Mouse (Mus musculus): ENCODE measurements at regions not wholly inside any gene's neighbourhood (a gene's known extent, or its start where the extent isn't known, plus 50 kb on each side); places are given as distances from the start of the nearest gene placed in this dataset.

DNA sequence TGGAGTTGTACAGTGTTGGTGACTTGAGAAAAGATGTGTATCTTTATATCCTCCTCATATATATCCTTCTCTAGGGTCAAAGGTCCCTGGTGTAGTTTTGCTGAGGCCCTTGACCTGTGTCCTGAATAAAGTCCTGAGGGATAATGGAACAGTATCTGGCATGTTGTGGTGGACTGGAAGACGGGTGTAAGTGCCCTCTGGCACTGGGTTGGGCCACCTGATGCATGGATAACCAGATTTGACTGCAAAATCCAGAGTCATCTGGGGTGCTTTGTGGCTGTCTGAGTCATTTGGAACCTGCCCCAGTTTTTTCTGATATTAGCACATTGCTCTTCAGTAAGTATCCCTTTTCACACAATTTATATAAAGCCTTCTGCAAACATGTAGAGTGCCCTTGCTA lies 378.3 kb upstream of the Klhl29 start:
- no peak for TF ChIP-seq CTCF (IDR thresholded peaks at IDR 0.05)
- TF ChIP-seq EP300 (IDR thresholded peaks at IDR 0.05; ENCODE audit: insufficient read depth, low read depth, low read length), result no peak

All from heart, adult 2 months (tissue).